Mouse (Mus musculus) midbrain, postnatal 0 days (tissue): ENCODE results near the gene Eif2ak4. TPM values are rescaled to one million over a fixed set of nuclear protein-coding genes. Genes with fewer than 3 reads are reported as not detected.

Source experiments
- ATAC-seq: fragments of 200-750 bp; cut with Nextera tagmentation; 2 replicates; pipeline ENCODE4 v1.8.0; 2017; ENCODE audit warnings: moderate number of reproducible peaks, mild to moderate bottlenecking, moderate TSS enrichment, moderate library complexity; ENCODE audit not compliant: low FRiP score
- DNase-seq: peaks from one replicate; pipeline ENCODE4 v3.0.0-alpha.2; 2015; ENCODE audit warnings: low spot score
- H3K27ac ChIP-seq: fragments of 300-500 bp; sonication (generic); 2 replicates; pipeline ENCODE4 v1.5.1; 2014; ENCODE audit warnings: low read depth, mild to moderate bottlenecking, low read length, mixed read lengths
- H3K27me3 ChIP-seq: fragments of 300-500 bp; sonication (generic); 2 replicates; pipeline ENCODE4 v1.6.1; 2014; ENCODE audit warnings: low read length, control low read depth, mixed read lengths; ENCODE audit not compliant: insufficient read depth
- H3K36me3 ChIP-seq: fragments of 300-500 bp; sonication (generic); 2 replicates; pipeline ENCODE4 v1.6.1; 2014; ENCODE audit warnings: low read length, control low read depth, mixed read lengths; ENCODE audit not compliant: insufficient read depth
- H3K4me1 ChIP-seq: fragments of 300-500 bp; sonication (generic); 2 replicates; pipeline ENCODE4 v1.6.1; 2014; ENCODE audit warnings: mild to moderate bottlenecking, control low read depth, antibody characterized with exemption, low read length, mixed read lengths; ENCODE audit not compliant: insufficient read depth
- H3K4me2 ChIP-seq: fragments of 300-500 bp; sonication (generic); 2 replicates; pipeline ENCODE4 v1.6.1; 2014; ENCODE audit warnings: low read depth, mild to moderate bottlenecking, low read length, mixed read lengths; ENCODE audit not compliant: poor library complexity, severe bottlenecking
- H3K4me3 ChIP-seq: fragments of 300-500 bp; sonication (generic); 2 replicates; pipeline ENCODE4 v1.5.1; 2014; ENCODE audit warnings: low read depth, mild to moderate bottlenecking, low read length, moderate library complexity
- H3K9ac ChIP-seq: fragments of 300-500 bp; sonication (generic); replicated peaks from 2 replicates; pipeline ENCODE4 v1.6.1; 2014; ENCODE audit warnings: mild to moderate bottlenecking, low read length, moderate library complexity, mixed read lengths; ENCODE audit not compliant: poor library complexity, severe bottlenecking
- H3K9me3 ChIP-seq: fragments of 300-500 bp; sonication (generic); 2 replicates; pipeline ENCODE4 v1.6.1; 2016; ENCODE audit warnings: low read length, control low read depth
- CTCF ChIP-seq: IDR thresholded peaks from 2 replicates; pipeline ENCODE4 v1.5.1; 2016; ENCODE audit warnings: antibody characterized with exemption, mild to moderate bottlenecking
- WGBS: fragments of 180-500 bp; shearing (Covaris S2); extraction: QIAGEN DNeasy Blood & Tissue Kit; methylation state at CpG from one replicate; pipeline ENCODE4 v1.1.7; 2014; 5-methylcytosine and 5-hydroxymethylcytosine counted together
- polyA plus RNA-seq: library from polyadenylated mRNA; unstranded; fragments of >200 nt; fragmentation: Nextera tagmentation; extraction: Ambion mirVana; gene quantifications from 2 replicates; pipeline ENCODE4 v1.2.1, GENCODE M21; 2015
- total RNA-seq: library from RNA; depleted of rRNA; stranded (reverse); fragments of >200 nt; gene quantifications from 2 replicates; pipeline ENCODE4 v1.2.3, GENCODE M21; 2014

Gene Eif2ak4
- total and polyA plus RNA-seq, 2 experiments from 2014 or later: 8.5 to 17.2 TPM

- Histone ChIP-seq H3K27ac (no peak overlapping the region), H3K27me3 (no peaks in the 10 kb centered on the region), H3K4me3 (no peak overlapping the region), H3K36me3 (no peaks in the 10 kb centered on the region), H3K9ac (no peak overlapping the region), H3K9me3 (0 out of 2 replicates have a peak, but pooled peaks cover 2% of the 10 kb centered on the region), H3K4me1 (no peaks in the 10 kb centered on the region), H3K4me2 (no peak overlapping the region)
- 81% methylated on average over 5 of the region's 5 CpGs for WGBS
- ATAC-seq: no peak
- TF ChIP-seq CTCF: no peak
- DNase-seq: no peak
Measured at GRCm38 (mm10) chr2:118391201-118391600, 2.8 kb downstream of the Eif2ak4 start.

DNA sequence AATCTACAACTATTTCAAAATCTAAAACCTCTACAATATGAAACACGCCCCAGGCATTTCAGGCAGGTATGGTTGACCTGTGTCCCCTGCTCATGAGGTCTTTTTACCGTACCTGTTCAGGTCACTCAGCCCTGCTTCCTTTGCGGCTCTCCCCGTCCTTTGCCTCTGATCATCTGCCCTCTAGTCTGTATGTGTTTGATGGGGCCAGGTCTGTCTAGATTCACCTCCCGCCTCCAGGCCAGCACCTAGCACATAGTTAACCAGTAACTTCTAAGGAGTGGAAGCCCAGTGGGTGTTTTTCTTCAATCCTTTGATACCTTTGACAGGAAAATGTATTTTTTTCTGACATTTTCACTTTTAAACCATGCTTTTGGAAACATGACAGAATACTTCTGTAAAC lies 11.3 kb downstream of the Eif2ak4 start:
- Histone ChIP-seq H3K9me3 (0 out of 2 replicates have a peak, but pooled peaks cover 2% of the 10 kb centered on the region), H3K36me3 (0 out of 2 replicates have a peak, but pooled peaks cover 3% of the 10 kb centered on the region), H3K27me3 (no peaks in the 10 kb centered on the region), H3K4me3 (no peak overlapping the region), H3K4me2 (no peak overlapping the region), H3K9ac (no peak overlapping the region), H3K27ac (no peak overlapping the region), H3K4me1 (no peaks in the 10 kb centered on the region)
- no peak for ATAC-seq
- DNase-seq: no peak
- TF ChIP-seq CTCF: no peak
- WGBS: 87% methylated on average over 5 of the region's 5 CpGs

DNA sequence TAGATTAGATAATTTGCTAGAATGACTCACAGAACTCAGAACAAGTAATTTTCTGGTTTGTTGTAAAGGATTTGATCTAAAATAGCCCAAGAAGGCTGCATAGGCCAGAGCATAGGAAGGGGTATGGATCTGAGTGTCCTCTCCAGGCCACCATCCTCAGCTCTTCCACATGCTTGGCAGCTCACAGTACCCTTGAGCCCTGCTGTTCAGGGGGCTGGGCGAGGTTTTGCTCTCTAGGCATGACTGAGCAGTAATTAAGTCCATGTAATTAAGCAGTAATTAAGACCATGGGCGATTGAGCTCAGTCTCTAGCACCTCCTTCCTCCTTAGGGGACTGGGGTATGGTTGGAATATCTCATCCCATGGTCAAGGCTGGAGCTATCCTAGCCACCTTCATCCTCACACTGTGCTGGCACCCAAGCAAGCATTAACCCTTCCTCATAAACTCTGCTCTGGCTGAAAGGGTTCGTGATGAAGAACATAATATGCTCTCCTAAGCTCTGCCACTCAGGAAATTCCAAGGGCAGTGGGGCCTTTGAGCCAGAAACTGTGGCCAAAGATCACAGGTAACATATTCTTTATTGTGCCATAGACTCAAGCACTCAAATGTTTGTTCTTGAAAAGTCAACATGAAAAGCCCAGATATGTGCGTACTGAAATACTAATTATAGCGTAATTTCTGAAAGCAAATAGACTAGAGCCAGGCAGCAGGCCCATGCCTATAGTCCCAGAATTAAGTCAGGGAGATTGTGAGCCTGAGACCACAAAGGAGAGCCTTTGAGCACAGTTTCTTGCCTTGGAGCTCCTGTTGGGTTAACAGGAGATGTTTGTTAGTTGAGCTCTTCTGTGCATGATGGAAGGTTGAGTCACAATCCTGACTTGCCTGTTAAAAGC lies 13.7 kb downstream of the Eif2ak4 start:
- ATAC-seq (no peak), DNase-seq (peak; percentile 27)
- Histone ChIP-seq H3K9me3 (no peaks in the 10 kb centered on the region), H3K27ac (no peak overlapping the region), H3K36me3 (0 out of 2 replicates have a peak, but pooled peaks cover 8% of the 10 kb centered on the region), H3K4me3 (no peak overlapping the region), H3K4me2 (no peak overlapping the region), H3K9ac (no peak overlapping the region), H3K4me1 (no peaks in the 10 kb centered on the region), H3K27me3 (no peaks in the 10 kb centered on the region)
- 76% methylated on average over 5 of the region's 5 CpGs for WGBS
- TF ChIP-seq CTCF: no peak

DNA sequence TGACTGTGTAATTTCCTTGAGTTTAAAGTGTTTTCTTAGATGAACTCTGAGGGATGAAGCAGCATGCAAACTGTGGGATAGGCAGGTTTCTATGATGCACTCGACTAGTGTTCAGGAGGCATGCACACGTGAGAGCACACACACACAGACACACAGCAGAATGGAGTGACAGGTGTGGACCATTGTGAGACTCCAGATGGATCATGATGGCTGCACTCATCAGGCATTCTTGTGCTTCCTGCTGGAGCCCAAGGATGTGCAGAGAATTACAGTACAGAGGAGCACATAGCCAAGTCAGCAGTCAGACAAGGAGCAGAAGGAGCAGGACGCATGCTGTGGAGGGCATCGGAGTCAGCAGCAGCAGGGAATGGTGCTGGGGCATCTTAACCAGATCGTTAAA lies 15.9 kb downstream of the Eif2ak4 start:
- Histone ChIP-seq H3K4me2 (no peak overlapping the region), H3K9me3 (no peaks in the 10 kb centered on the region), H3K4me1 (no peaks in the 10 kb centered on the region), H3K27ac (no peak overlapping the region), H3K36me3 (peaks cover 14% of the 10 kb centered on the region; the same call in 1 of the 2 replicates), H3K27me3 (no peaks in the 10 kb centered on the region), H3K4me3 (no peak overlapping the region), H3K9ac (no peak overlapping the region)
- TF ChIP-seq CTCF: no peak
- peak; percentile 40 for DNase-seq
- no peak for ATAC-seq
- WGBS: 76% methylated on average over 5 of the region's 5 CpGs

GRCm38 (mm10) chr2:118405568-118405967 lies 17.1 kb downstream of the Eif2ak4 start:
- Histone ChIP-seq H3K4me1 (no peaks in the 10 kb centered on the region), H3K27ac (no peak overlapping the region), H3K27me3 (no peaks in the 10 kb centered on the region), H3K36me3 (peaks cover 14% of the 10 kb centered on the region; the same call in 1 of the 2 replicates), H3K4me2 (no peak overlapping the region), H3K9ac (no peak overlapping the region), H3K9me3 (no peaks in the 10 kb centered on the region), H3K4me3 (no peak overlapping the region)
- 75% methylated on average over 4 of the region's 4 CpGs for WGBS
- TF ChIP-seq CTCF: no peak
- ATAC-seq (no peak), DNase-seq (no peak)

DNA sequence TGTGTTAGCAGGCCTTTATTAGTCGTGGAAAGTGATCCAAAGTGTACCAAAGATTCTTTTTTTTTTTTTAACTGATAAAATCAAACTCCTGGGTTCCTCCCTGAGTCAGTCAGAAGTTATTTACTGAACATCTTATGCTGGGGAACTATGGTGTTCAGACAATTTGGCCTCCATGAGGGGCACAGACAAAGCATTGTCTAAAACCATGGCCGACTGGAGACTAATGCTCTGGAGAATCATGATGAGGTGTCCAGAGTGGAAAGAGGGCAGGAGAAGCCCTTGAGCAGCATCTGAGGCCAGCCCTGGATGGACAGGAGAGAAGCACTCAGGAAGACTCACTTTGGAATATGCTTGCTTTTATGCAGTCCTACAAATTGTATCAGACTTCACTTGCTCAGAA lies 18.4 kb downstream of the Eif2ak4 start:
- Histone ChIP-seq H3K9ac (no peak overlapping the region), H3K9me3 (no peaks in the 10 kb centered on the region), H3K27me3 (no peaks in the 10 kb centered on the region), H3K4me1 (no peaks in the 10 kb centered on the region), H3K36me3 (peaks cover 22% of the 10 kb centered on the region), H3K4me3 (no peak overlapping the region), H3K27ac (no peak overlapping the region), H3K4me2 (no peak overlapping the region)
- DNase-seq (no peak), ATAC-seq (no peak)
- WGBS: 73% methylated on average over 2 of the region's 2 CpGs
- TF ChIP-seq CTCF: no peak
